Mouse (Mus musculus): Measurements from ENCODE around the gene Zscan21.
"Not testable (repeated sequence)": the region's sequence is repeated elsewhere in the genome, so short reads cannot be mapped to it uniquely, and the experiment has no call there.

Zscan21 gene

DNA sequence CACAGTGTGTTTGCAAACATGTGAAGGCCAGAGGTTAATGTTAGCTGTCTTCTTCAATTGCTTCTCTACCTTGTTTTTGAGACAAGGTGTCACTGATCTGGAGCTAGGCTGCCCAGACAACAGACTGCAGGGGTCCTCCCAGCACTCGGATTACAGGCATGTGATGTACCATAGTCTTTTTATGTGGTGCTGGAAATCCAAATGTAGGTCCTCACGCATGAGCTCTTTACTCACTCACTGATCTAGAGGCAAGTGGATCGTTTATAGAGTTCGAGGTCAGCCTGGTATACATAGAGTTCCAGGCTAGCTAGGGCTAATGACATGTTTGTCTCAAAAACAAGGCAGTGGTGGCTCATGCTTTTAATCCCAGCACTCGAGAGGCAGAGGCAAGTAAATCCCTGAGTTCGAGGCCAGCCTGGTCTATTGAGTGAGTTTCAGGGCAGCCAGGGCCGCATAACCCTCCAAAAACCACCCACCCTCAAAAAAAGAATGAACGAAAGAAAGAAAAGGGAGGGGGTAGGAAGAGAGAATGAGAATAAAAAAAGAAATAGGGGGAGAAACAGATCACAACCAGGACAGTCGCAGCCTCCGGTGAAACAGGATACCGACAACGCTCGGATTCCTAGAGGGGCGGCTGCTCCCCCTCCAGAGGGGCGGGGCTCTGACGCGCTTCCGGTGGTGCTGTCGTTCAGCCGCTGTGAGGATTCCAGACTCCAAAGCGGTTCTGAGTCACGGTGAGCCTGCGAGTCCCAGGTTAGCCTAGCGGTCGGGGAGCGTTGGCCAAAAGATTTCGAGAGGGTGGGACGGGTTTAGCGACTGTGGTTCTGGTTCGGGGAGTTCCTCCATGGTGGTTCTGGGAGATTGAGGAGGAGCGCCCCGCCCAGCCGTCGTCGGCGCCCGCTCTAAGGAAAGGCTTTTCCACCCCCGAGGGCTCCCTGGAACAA lies at the start of gene Zscan21:
Zscan21 (plus strand) TSS at position 649 of the 944 bp plus-strand sequence.
- DNase-seq (ENCODE audit: low spot score in 2 of 2): peak; percentile 77 to 80

GRCm38 (mm10) chr5:138073803-138074202 lies 42.9 kb upstream of the Zscan21 start:
- DNase-seq (ENCODE audit: low spot score in 2 of 2): no peak

DNA sequence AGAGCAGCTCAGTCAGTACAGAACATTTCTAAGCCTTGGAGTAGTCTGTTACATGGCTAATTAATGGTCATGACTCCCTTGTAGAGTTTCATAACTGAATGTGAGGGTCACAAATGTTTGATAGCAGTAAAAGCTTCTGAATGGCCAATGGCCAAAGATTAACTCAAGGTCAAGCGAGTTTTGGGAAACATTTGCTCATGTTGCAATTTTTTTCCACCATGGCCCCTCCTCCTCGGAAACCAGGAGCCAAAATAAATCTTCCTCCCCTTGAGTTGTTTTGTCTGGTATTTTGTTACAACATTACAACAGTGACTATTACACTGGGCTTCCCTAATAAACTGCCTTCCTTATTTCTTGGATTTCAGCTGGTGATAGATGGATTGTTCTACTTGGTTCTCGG lies 41.0 kb upstream of the Zscan21 start:
- DNase-seq (ENCODE audit: low spot score in 2 of 2): no peak

- no peak for DNase-seq (ENCODE audit: low spot score in 2 of 2)
Observed at GRCm38 (mm10) chr5:138076148-138076547, 40.6 kb upstream of the Zscan21 start.

- no peak for DNase-seq (ENCODE audit: low spot score in 2 of 2)
Observed at GRCm38 (mm10) chr5:138080456-138080855, 36.2 kb upstream of the Zscan21 start.

DNA sequence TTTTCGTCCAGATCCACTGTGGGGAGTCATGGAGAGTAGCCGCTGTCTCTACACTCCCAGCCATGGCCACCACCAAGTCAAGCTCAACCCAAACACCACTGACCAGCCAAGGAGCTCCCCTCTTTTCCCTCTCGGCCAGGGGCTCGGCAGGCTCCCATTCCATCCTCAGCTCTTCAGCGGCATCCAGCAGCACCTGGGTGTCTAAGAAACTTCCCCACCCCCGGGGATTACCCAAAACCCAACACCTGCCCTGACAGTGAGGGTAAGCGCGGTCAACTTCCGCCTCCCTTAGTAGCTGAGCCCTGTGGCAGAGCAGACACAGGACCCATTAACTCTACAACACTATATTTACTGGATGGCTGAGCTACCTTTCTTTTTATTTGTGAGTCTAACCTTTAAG lies 35.3 kb upstream of the Zscan21 start:
- no peak for DNase-seq (ENCODE audit: low spot score in 2 of 2)

GRCm38 (mm10) chr5:138083318-138083900 lies 33.3 kb upstream of the Zscan21 start:
- DNase-seq (ENCODE audit: low spot score in 2 of 2): no peak

DNA sequence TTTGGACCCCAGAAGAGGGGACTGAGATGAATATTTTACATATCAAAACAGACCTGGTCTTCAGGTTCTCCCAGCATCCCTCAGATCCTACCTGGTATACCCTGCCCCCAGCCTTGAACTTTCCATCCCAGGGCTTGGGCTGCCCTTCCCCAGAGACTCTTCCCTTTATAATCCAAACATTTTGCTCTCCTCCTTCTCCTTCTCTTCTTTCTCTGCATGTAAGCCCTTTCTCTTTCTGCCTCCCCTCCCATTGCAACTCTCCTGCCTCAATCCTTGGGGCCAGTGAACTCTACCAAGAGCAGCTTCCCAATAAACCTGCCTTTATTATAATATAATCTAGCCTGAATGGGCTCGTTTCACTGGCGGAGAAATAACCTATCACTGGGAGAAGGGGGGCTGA lies 32.8 kb upstream of the Zscan21 start:
- DNase-seq (ENCODE audit: low spot score in 2 of 2): no peak

DNA sequence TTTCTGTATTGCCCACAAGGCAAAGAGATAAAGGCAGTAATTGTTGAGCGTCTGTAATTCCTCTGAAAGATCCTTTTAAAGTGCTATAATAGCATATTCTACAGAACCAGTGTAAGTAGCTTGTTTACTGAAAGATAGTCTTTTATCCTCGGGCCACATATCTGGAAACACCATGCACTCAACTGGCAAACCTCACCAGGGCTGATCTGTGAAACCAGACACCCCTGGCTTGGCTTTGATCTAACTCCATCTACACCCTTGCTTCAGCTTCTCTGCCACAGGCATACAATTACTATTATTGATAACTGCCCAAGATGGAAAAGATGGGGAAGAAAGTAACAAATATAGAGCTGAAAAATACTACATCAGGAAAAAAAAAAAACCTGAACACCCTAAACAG lies 32.2 kb upstream of the Zscan21 start:
- no peak for DNase-seq (ENCODE audit: low spot score in 2 of 2)

- DNase-seq (ENCODE audit: low spot score in 2 of 2): peak; percentile 55 to 62
Observed at GRCm38 (mm10) chr5:138084996-138085395, 31.7 kb upstream of the Zscan21 start, which contains the start of gene Zkscan1. Zkscan1 (plus strand) TSS chr5:138085084.

GRCm38 (mm10) chr5:138085421-138085911 lies 31.2 kb upstream of the Zscan21 start:
- DNase-seq (ENCODE audit: low spot score in 2 of 2): no peak

DNA sequence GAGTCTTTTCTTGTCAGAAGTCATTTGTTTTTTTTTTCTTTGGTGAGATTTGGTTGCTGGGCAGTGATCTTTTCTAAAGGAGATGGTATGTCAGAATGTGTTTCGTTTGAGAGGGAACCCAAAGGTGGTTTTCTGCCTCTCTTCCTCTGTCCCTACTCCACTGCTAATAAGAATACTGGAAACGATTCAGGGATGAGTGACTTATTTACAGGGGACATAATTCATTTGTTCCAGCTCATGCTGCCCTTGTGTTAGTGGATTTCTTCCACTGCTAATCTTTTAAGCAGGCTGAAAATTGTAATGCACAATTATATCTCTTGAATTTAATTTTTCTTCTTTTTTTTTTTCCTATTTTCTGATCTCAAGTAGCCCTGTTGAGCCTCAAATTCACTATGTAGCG lies 29.9 kb upstream of the Zscan21 start:
- no peak for DNase-seq (ENCODE audit: low spot score in 2 of 2)

- no peak for DNase-seq (ENCODE audit: low spot score in 2 of 2)
Observed at GRCm38 (mm10) chr5:138088366-138088765, 28.3 kb upstream of the Zscan21 start.

DNA sequence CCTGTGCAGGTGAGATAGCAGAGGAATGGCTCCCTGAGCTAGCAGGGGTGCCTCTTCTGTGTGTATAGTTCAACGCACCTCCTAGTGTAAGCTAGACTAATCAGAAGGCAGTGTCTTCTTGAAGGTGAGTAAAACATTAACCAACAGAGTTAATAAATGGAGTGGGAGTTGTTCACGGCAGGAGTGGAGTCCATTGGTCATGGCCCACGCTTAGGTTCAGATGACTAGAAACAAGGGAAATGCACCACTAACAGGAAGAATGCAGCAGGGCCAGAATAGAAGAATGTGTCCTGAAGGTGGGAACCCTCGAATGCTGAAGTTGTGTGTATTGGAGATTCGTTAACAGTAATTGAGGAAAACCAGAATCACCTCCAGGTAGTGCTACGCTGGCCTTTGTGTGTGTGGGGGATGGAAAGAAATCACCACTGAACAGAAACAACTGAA lies 27.6 kb upstream of the Zscan21 start:
- DNase-seq (ENCODE audit: low spot score in 2 of 2): no peak

DNA sequence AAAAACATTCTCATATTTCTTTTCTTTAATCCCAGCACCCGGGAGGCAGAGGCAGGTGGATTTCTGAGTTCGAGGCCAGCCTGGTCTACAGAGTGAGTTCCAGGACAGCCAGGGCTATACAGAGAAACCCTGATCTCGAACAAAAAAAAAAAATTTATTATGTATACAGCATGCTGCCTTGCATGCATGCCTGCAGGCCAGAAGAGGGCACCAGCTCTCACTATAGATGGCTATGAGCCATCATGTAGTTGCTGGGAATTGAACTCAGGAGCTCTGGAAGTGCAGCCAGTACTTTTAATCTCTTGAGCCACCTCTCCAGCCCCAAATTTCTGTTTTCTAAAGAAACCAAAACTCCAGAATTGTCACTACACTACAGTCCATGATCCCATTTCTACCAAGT lies 26.4 kb upstream of the Zscan21 start:
- no peak for DNase-seq (ENCODE audit: low spot score in 2 of 2)

GRCm38 (mm10) chr5:138090737-138091136 lies 26.0 kb upstream of the Zscan21 start:
- DNase-seq (ENCODE audit: low spot score in 2 of 2): no peak

DNA sequence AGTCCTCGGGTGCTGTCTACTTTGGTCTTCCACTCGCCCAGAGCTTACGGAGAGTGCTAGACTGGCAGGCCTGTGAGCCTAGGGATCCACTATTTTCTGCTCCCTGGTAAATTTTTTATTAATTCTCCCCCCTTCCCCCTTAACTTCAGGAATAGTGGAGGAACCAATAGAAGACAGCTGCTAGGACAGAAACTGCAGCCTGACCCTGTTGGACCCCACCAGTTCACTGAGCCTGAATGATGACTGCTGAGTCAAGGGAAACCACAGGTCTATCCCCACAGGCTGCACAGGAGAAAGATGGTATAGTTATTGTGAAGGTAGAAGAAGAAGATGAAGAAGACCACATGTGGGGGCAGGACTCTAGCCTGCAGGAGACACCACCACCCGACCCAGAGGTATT lies 23.9 kb upstream of the Zscan21 start:
- no peak for DNase-seq (ENCODE audit: low spot score in 2 of 2)

DNA sequence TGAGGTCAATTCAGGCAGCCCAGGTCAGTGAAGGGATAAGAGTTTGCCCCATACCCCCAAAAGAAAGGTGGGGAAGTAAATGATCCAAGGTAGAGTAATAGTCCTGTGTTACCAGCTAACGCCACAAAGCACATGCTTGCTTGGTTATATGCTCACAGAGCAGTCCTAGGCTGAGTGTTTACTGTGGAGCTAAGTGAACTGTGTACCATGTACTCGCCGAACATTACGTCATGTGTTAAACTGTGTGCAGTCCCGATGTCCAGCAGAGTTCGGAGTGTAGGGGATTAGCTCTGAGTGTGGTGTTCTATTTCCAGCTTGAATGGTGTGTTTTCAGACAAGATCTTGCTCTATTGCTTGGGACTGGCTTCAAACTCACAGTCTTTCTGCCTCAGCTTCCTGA lies 22.2 kb upstream of the Zscan21 start:
- DNase-seq (ENCODE audit: low spot score in 2 of 2): no peak

GRCm38 (mm10) chr5:138104976-138105375 lies 11.7 kb upstream of the Zscan21 start:
- DNase-seq (ENCODE audit: low spot score in 2 of 2): no peak

GRCm38 (mm10) chr5:138107130-138107529 lies 9.6 kb upstream of the Zscan21 start:
- DNase-seq (ENCODE audit: low spot score in 2 of 2): no peak

DNA sequence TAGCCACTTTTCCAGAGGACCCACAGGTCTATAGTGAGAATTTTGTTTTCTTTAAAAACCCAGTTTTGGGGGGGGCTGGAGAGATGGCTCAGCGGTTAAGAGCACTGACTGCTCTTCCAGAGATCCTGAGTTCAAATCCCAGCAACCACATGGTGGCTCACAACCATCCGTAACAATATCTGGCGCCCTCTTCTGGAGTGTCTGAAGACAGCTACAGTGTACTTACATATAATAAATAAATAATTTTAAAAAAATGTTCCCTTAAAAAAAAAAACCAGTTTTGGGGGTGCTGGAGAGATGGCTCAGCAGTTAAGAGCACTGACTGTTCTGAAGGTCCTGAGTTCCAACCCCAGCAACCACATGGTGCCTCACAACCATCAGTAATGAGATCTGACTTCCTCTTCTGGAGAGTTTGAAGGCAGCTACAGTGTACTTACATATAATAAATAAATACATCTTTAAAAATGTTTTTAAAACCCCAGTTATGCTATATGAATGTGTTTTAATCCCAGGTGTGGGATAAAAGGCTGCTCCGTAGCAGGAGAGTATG lies 6.8 kb upstream of the Zscan21 start:
- not testable (repeated sequence) for DNase-seq (ENCODE audit: low spot score in 2 of 2)

- DNase-seq (ENCODE audit: low spot score in 2 of 2): no peak
Observed at GRCm38 (mm10) chr5:138117199-138118015, 704 bp downstream of the Zscan21 start.
